8 mouse cellular contexts compared by ENCODE assay signal in genomic region chr11:108920636-108921505, GRCm38 (mm10). TPM values are rescaled to one million over a fixed set of nuclear protein-coding genes. Genes with fewer than 3 reads are reported as not detected.
A peak's percentile ranks its signal among the peaks of the same experiment; 100 is the strongest.
DNase-seq lines count a peak whose midpoint lies in the region; ATAC-seq and TF ChIP-seq lines count a peak whose summit lies in the region.

No protein-coding gene starts in this region.

- intact Hi-C loops in heart, postnatal 14 days (cut with DNase I): loop anchor here (10.0 kb wide), 2 partner anchors 496 to 896 kb away; partner anchors contain the start of gene Cep112

- peak; percentile 88 for DNase-seq in ES-CJ7 (ENCODE audit: low read depth, low spot score)
- peak; percentile 80 for DNase-seq in cerebellum, adult 11-12 months
- peak; percentile 83 to 84 for DNase-seq in heart, postnatal 14 days
- DNase-seq in kidney, postnatal 4 days: peak; percentile 89 to 95

- H3K9ac ChIP-seq in forebrain, embryonic 16.5 days (replicated peaks; ENCODE audit: low read depth, low read length): peak overlapping the region; percentile 94
- H3K9ac ChIP-seq in liver, embryonic 16.5 days (ENCODE audit: low read depth, low read length): peak overlapping the region; percentile 57
- H3K9ac ChIP-seq in neural tube, embryonic 13.5 days: peak overlapping the region; percentile 93

- H3K9me3 ChIP-seq in forebrain, embryonic 16.5 days (ENCODE audit: control insufficient read depth, low read length): no peaks in the 10 kb centered on the region
- H3K9me3 ChIP-seq in liver, embryonic 16.5 days (replicated peaks; ENCODE audit: control insufficient read depth, low read length): no peaks in the 10 kb centered on the region
- H3K9me3 ChIP-seq in neural tube, embryonic 13.5 days: peaks cover 5% of the 10 kb centered on the region; the same call in 1 of the 2 replicates

- TF ChIP-seq POLR2A in testis, adult 2 months (IDR thresholded peaks at IDR 0.05; ENCODE audit: control insufficient read depth, low read depth, low read length): no peak

- no peaks in the 10 kb centered on the region for H3K36me3 ChIP-seq in forebrain, embryonic 16.5 days (ENCODE audit: control insufficient read depth, insufficient read depth)
- no peaks in the 10 kb centered on the region for H3K36me3 ChIP-seq in liver, embryonic 16.5 days (ENCODE audit: control insufficient read depth, insufficient read depth)
- H3K36me3 ChIP-seq in neural tube, embryonic 13.5 days: no peaks in the 10 kb centered on the region
- no peaks in the 10 kb centered on the region for H3K36me3 ChIP-seq in testis, adult 2 months (ENCODE audit: control insufficient read depth, insufficient read depth, low read length)

- H3K4me1 ChIP-seq in forebrain, embryonic 16.5 days (replicated peaks; ENCODE audit: control insufficient read depth, insufficient read depth, low read length): peaks cover 56% of the 10 kb centered on the region
- no peaks in the 10 kb centered on the region; the same call in 1 of the 2 replicates for H3K4me1 ChIP-seq in liver, embryonic 16.5 days (ENCODE audit: control insufficient read depth, low read depth, low read length)
- peaks cover 56% of the 10 kb centered on the region for H3K4me1 ChIP-seq in neural tube, embryonic 13.5 days (replicated peaks)
- H3K4me1 ChIP-seq in testis, adult 2 months (ENCODE audit: control insufficient read depth, insufficient read depth, low read length): peaks cover 32% of the 10 kb centered on the region

- TF ChIP-seq CTCF in testis, adult 2 months (IDR thresholded peaks at IDR 0.05; ENCODE audit: control insufficient read depth, insufficient read depth, insufficient replicate concordance, low read depth, low read length): no peak

- H3K4me2 ChIP-seq in forebrain, embryonic 16.5 days (ENCODE audit: low read length): peak overlapping the region; percentile 95
- H3K4me2 ChIP-seq in liver, embryonic 16.5 days (ENCODE audit: low read depth, low read length): peak overlapping the region; percentile 74
- peak overlapping the region; percentile 91 for H3K4me2 ChIP-seq in neural tube, embryonic 13.5 days

- WGBS in forebrain, embryonic 16.5 days: under 1% methylated on average over 89 of the region's 104 CpGs
- under 1% methylated on average over 100 of the region's 104 CpGs for WGBS in liver, embryonic 16.5 days (ENCODE audit: insufficient replicate concordance)
- WGBS in neural tube, embryonic 13.5 days: under 1% methylated on average over 83 of the region's 104 CpGs

- ATAC-seq in forebrain, embryonic 16.5 days: peak; percentile 85
- peak; percentile 79 for ATAC-seq in liver, embryonic 16.5 days (ENCODE audit: low read depth)
- ATAC-seq in neural tube, embryonic 13.5 days (ENCODE audit: low read depth): peak; percentile 86

- H3K27me3 ChIP-seq in forebrain, embryonic 16.5 days (replicated peaks; ENCODE audit: control insufficient read depth, insufficient read depth, low read length): no peaks in the 10 kb centered on the region
- H3K27me3 ChIP-seq in liver, embryonic 16.5 days (ENCODE audit: control insufficient read depth, insufficient read depth, low read depth, low read length): peaks cover 47% of the 10 kb centered on the region
- H3K27me3 ChIP-seq in neural tube, embryonic 13.5 days: no peaks in the 10 kb centered on the region
- no peaks in the 10 kb centered on the region for H3K27me3 ChIP-seq in testis, adult 2 months (ENCODE audit: control insufficient read depth, insufficient read depth, low read length)

- H3K4me3 ChIP-seq in forebrain, embryonic 16.5 days (replicated peaks; ENCODE audit: low read length): peak overlapping the region; percentile 94
- peak overlapping the region; percentile 67 for H3K4me3 ChIP-seq in liver, embryonic 16.5 days (ENCODE audit: low read depth, low read length)
- peak overlapping the region; percentile 92 for H3K4me3 ChIP-seq in neural tube, embryonic 13.5 days
- H3K4me3 ChIP-seq in testis, adult 2 months (ENCODE audit: control insufficient read depth, low read depth, low read length): peak overlapping the region; percentile 76

- H3K27ac ChIP-seq in forebrain, embryonic 16.5 days (ENCODE audit: low read length): peak overlapping the region; percentile 100
- peak overlapping the region; percentile 85 for H3K27ac ChIP-seq in liver, embryonic 16.5 days (ENCODE audit: low read length)
- peak overlapping the region; percentile 99 for H3K27ac ChIP-seq in neural tube, embryonic 13.5 days (replicated peaks)
- peak overlapping the region; percentile 73 for H3K27ac ChIP-seq in testis, adult 2 months (ENCODE audit: control insufficient read depth, insufficient read depth, low read depth, low read length)

RNA-seq across cellular contexts. Expression of gene Axin2, which starts 0.7 kb away (rescaled TPM):
- polyA plus RNA-seq in forebrain, embryonic 16.5 days (2015; fragmentation: Nextera tagmentation; extraction: Ambion mirVana): 5.9 and 8.4 TPM in 2 replicates
- 1 to 10 TPM; 5.3 to 5.7 TPM for total RNA-seq in heart, postnatal 14 days (2021)
- 0.11 and 0.17 TPM in 2 replicates for polyA plus RNA-seq in liver, embryonic 16.5 days (2015; fragmentation: Nextera tagmentation; extraction: Ambion mirVana)
- 8.8 and 10.6 TPM in 2 replicates for polyA plus RNA-seq in neural tube, embryonic 13.5 days (2015; fragmentation: Nextera tagmentation; extraction: Ambion mirVana)
- 1.9 and 2.1 TPM in 2 replicates for polyA plus RNA-seq in testis, adult 2 months (2012; rRNA removed)

Comparison
In these comparisons a context has a peak if more than half of its experiments do, and no peak if none do; other contexts are left out.
1. Peak in every context shown above with its lines: DNase-seq, ATAC-seq, H3K4me3 ChIP-seq and H3K27ac ChIP-seq.